Mouse (Mus musculus): ENCODE data around the gene Gm20532.

- TF ChIP-seq POLR2A (IDR thresholded peaks at IDR 0.05; ENCODE audit: insufficient read length, low read depth) (no peak), TCF12 (IDR thresholded peaks at IDR 0.05; ENCODE audit: insufficient read depth, poor library complexity, severe bottlenecking) (no peak), POLR2AphosphoS2 (IDR thresholded peaks at IDR 0.05; ENCODE audit: insufficient read length, low read depth) (no peak), MYOG (IDR thresholded peaks at IDR 0.05; ENCODE audit: control insufficient read depth in 1 of 3, insufficient read depth in 1 of 3, insufficient read length in 2 of 3, low read depth in 2 of 3) (no peak), CEBPB (IDR thresholded peaks at IDR 0.05; ENCODE audit: insufficient read depth, poor library complexity, severe bottlenecking) (no peak), USF1 (IDR thresholded peaks at IDR 0.05; ENCODE audit: low read depth) (no peak)
Measured at GRCm38 (mm10) chr2:26626081-26626480, 39.6 kb downstream of the Gm20532 start.

Measured in myocyte (in vitro differentiated cells).